Mouse (Mus musculus): Measurements from ENCODE around the gene Dync2h1. TPM values are rescaled to one million over a fixed set of nuclear protein-coding genes. Genes with fewer than 3 reads are reported as not detected.

Dync2h1 gene
- polyA plus RNA-seq (2021; fragmentation: Nextera tagmentation), result 6.3 and 6.7 TPM in 2 replicates
- long read RNA-seq, experiment 1, partial matches to known transcripts, result 22 of 34 reads
- long read RNA-seq, experiment 1, other reads (novel, unspliced or antisense), result 12 of 34 reads
- long read RNA-seq, experiment 2, partial matches to known transcripts, result 55 of 78 reads
- long read RNA-seq, experiment 2, other reads (novel, unspliced or antisense), result 23 of 78 reads

DNA sequence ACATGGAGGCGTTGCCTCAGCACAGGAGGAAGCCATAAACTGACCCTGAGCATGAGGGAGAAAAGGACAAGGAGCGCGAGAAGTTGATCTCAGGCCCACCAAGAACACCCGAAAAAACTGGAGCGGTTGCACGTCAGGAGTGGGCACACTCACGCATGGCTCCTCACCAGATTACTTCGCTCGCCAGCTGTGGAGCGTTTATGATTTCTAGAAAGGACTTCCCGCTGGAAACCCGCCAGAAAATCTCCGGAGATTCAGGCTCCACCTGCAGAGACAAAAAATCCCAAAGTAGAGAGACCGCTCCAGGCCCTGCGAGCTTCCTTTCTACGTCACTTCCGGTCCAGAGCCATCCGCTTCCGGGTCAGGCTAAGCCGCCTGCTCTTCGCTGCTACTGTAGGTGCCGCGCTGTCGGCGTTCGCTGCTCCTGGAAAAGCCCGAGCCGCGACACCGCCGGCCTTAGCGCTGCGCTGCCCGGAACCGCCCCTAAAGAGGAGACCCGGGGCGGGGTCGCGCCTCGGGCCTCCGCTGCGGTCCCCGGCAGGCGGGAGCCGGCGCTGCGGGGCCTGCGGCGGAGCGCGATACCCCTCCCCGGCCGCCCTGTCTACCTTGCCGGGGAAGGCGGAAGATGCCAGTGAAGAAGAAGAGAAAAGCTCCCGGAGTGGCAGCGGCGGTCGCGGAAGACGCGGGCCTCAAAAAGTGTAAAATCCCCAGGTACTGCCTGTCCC lies at the start of gene Dync2h1, which contains the start of gene Dcun1d5:
TSS of gene Dync2h1 (minus strand) at position 275 of the 725 bp plus-strand sequence.
TSS of gene Dcun1d5 (plus strand) at position 349 of the 725 bp plus-strand sequence.

Other genes with a start within 250 kb of the Dync2h1 start
- gene Dcun1d5, start 74 bp upstream of the Dync2h1 start, polyA plus RNA-seq (2021; fragmentation: Nextera tagmentation), result 23.4 and 24.7 TPM in 2 replicates
- not detected in 2 replicates for gene Mmp13, start 88.1 kb upstream of the Dync2h1 start, polyA plus RNA-seq (2021; fragmentation: Nextera tagmentation)
- 0.19 TPM in 1 of 2 replicates, not detected in the other for gene Mmp12, start 159.9 kb upstream of the Dync2h1 start, polyA plus RNA-seq (2021; fragmentation: Nextera tagmentation)
- not detected in 2 replicates for gene Mmp1b, start 203.6 kb upstream of the Dync2h1 start, polyA plus RNA-seq (2021; fragmentation: Nextera tagmentation)